Mouse (Mus musculus): Measurements from ENCODE around the gene Agap2. TPM values are rescaled to one million over a fixed set of nuclear protein-coding genes. Genes with fewer than 3 reads are reported as not detected.

The Agap2 gene
- polyA plus RNA-seq, 1 experiment from 2014 or later = 6.7 TPM

- Histone ChIP-seq H3K27me3 (ENCODE audit: control insufficient read depth, insufficient read depth, low read length) (peaks cover 60% of the 10 kb centered on the region), H3K27ac (no peak overlapping the region), H3K36me3 (replicated peaks; ENCODE audit: control insufficient read depth, insufficient read depth) (peaks cover 69% of the 10 kb centered on the region), H3K4me3 (replicated peaks; ENCODE audit: low read length) (peak overlapping the region; percentile 10), H3K9ac (no peak overlapping the region; the same call in 1 of the 2 replicates), H3K9me3 (ENCODE audit: control insufficient read depth, low read length) (no peaks in the 10 kb centered on the region), H3K4me1 (replicated peaks; ENCODE audit: control insufficient read depth, insufficient read depth, low read length) (peaks cover 3% of the 10 kb centered on the region; the same call in 1 of the 2 replicates), H3K4me2 (replicated peaks) (peak overlapping the region; percentile 38)
- peak; percentile 14; the same call in 1 of the 2 replicates for ATAC-seq (ENCODE audit: low FRiP score)
- no peak for DNase-seq (ENCODE audit: low spot score)
- 12% methylated on average over 49 of the region's 51 CpGs for WGBS
Measured at GRCm38 (mm10) chr10:127091507-127092396, 16.7 kb downstream of the Agap2 start.

GRCm38 (mm10) chr10:127092742-127093141 lies 17.7 kb downstream of the Agap2 start:
- H3K9me3 ChIP-seq (ENCODE audit: control insufficient read depth, low read length) = no peaks in the 10 kb centered on the region
- peaks cover 3% of the 10 kb centered on the region; the same call in 1 of the 2 replicates for H3K4me1 ChIP-seq (replicated peaks; ENCODE audit: control insufficient read depth, insufficient read depth, low read length)
- DNase-seq (ENCODE audit: low spot score) (no peak), ATAC-seq (ENCODE audit: low FRiP score) (no peak)
- no peak overlapping the region for H3K9ac ChIP-seq
- no peak overlapping the region for H3K27ac ChIP-seq
- H3K36me3 ChIP-seq (replicated peaks; ENCODE audit: control insufficient read depth, insufficient read depth) = peaks cover 69% of the 10 kb centered on the region
- peaks cover 50% of the 10 kb centered on the region for H3K27me3 ChIP-seq (ENCODE audit: control insufficient read depth, insufficient read depth, low read length)
- H3K4me3 ChIP-seq (replicated peaks; ENCODE audit: low read length) = no peak overlapping the region
- 39% methylated on average over 4 of the region's 4 CpGs for WGBS
- no peak overlapping the region for H3K4me2 ChIP-seq (replicated peaks)

GRCm38 (mm10) chr10:127094382-127094802 lies 19.3 kb downstream of the Agap2 start:
- no peak for DNase-seq (ENCODE audit: low spot score)
- ATAC-seq (ENCODE audit: low FRiP score) = no peak
- Histone ChIP-seq H3K9ac (no peak overlapping the region), H3K27me3 (ENCODE audit: control insufficient read depth, insufficient read depth, low read length) (peaks cover 33% of the 10 kb centered on the region), H3K4me3 (replicated peaks; ENCODE audit: low read length) (no peak overlapping the region), H3K36me3 (replicated peaks; ENCODE audit: control insufficient read depth, insufficient read depth) (peaks cover 70% of the 10 kb centered on the region), H3K4me2 (replicated peaks) (no peak overlapping the region), H3K27ac (peak overlapping the region; percentile 63), H3K9me3 (ENCODE audit: control insufficient read depth, low read length) (no peaks in the 10 kb centered on the region), H3K4me1 (replicated peaks; ENCODE audit: control insufficient read depth, insufficient read depth, low read length) (peaks cover 3% of the 10 kb centered on the region; the same call in 1 of the 2 replicates)
- 37% methylated on average over 7 of the region's 7 CpGs for WGBS

- 74% methylated on average over 20 of the region's 20 CpGs for whole genome bisulfite sequencing
- H3K4me3 ChIP-seq (replicated peaks; ENCODE audit: low read length) = no peak overlapping the region
- ATAC-seq (ENCODE audit: low FRiP score) (no peak), DNase-seq (ENCODE audit: low spot score) (no peak)
- H3K9ac ChIP-seq = no peak overlapping the region
- no peak overlapping the region for H3K4me2 ChIP-seq (replicated peaks)
- H3K27me3 ChIP-seq (ENCODE audit: control insufficient read depth, insufficient read depth, low read length) = no peaks in the 10 kb centered on the region
- H3K27ac ChIP-seq = no peak overlapping the region
- H3K4me1 ChIP-seq (replicated peaks; ENCODE audit: control insufficient read depth, insufficient read depth, low read length) = no peaks in the 10 kb centered on the region
- no peaks in the 10 kb centered on the region for H3K9me3 ChIP-seq (ENCODE audit: control insufficient read depth, low read length)
- H3K36me3 ChIP-seq (replicated peaks; ENCODE audit: control insufficient read depth, insufficient read depth) = peaks cover 69% of the 10 kb centered on the region
Measured at GRCm38 (mm10) chr10:127098514-127098913, 23.4 kb downstream of the Agap2 start.

- H3K4me2 ChIP-seq (replicated peaks) = no peak overlapping the region
Measured at GRCm38 (mm10) chr10:127099191-127099590, 24.1 kb downstream of the Agap2 start.

GRCm38 (mm10) chr10:127099868-127100267 lies 24.8 kb downstream of the Agap2 start:
- Histone ChIP-seq H3K4me3 (replicated peaks; ENCODE audit: low read length) (no peak overlapping the region), H3K27ac (no peak overlapping the region), H3K27me3 (ENCODE audit: control insufficient read depth, insufficient read depth, low read length) (no peaks in the 10 kb centered on the region), H3K9me3 (ENCODE audit: control insufficient read depth, low read length) (no peaks in the 10 kb centered on the region), H3K4me2 (replicated peaks) (no peak overlapping the region), H3K4me1 (replicated peaks; ENCODE audit: control insufficient read depth, insufficient read depth, low read length) (no peaks in the 10 kb centered on the region), H3K9ac (no peak overlapping the region), H3K36me3 (replicated peaks; ENCODE audit: control insufficient read depth, insufficient read depth) (peaks cover 76% of the 10 kb centered on the region)
- WGBS = 93% methylated on average over 15 of the region's 15 CpGs
- DNase-seq (ENCODE audit: low spot score) (no peak), ATAC-seq (ENCODE audit: low FRiP score) (no peak)

More at GRCm38 (mm10) chr10:127099191-127099590, 24.1 kb downstream of the Agap2 start:
- Histone ChIP-seq H3K9ac (no peak overlapping the region), H3K9me3 (ENCODE audit: control insufficient read depth, low read length) (no peaks in the 10 kb centered on the region), H3K36me3 (replicated peaks; ENCODE audit: control insufficient read depth, insufficient read depth) (peaks cover 72% of the 10 kb centered on the region), H3K27ac (no peak overlapping the region), H3K4me1 (replicated peaks; ENCODE audit: control insufficient read depth, insufficient read depth, low read length) (no peaks in the 10 kb centered on the region), H3K27me3 (ENCODE audit: control insufficient read depth, insufficient read depth, low read length) (no peaks in the 10 kb centered on the region), H3K4me3 (replicated peaks; ENCODE audit: low read length) (no peak overlapping the region)
- no peak for ATAC-seq (ENCODE audit: low FRiP score)
- WGBS = 90% methylated on average over 10 of the region's 10 CpGs
- DNase-seq (ENCODE audit: low spot score) = no peak

- Histone ChIP-seq H3K4me2 (replicated peaks) (no peak overlapping the region), H3K27ac (no peak overlapping the region), H3K4me1 (replicated peaks; ENCODE audit: control insufficient read depth, insufficient read depth, low read length) (no peaks in the 10 kb centered on the region), H3K4me3 (replicated peaks; ENCODE audit: low read length) (no peak overlapping the region), H3K36me3 (replicated peaks; ENCODE audit: control insufficient read depth, insufficient read depth) (peaks cover 73% of the 10 kb centered on the region), H3K9me3 (ENCODE audit: control insufficient read depth, low read length) (no peaks in the 10 kb centered on the region), H3K27me3 (ENCODE audit: control insufficient read depth, insufficient read depth, low read length) (no peaks in the 10 kb centered on the region), H3K9ac (no peak overlapping the region)
- DNase-seq (ENCODE audit: low spot score) (no peak), ATAC-seq (ENCODE audit: low FRiP score) (no peak)
- 92% methylated on average over 8 of the region's 8 CpGs for WGBS
Measured at GRCm38 (mm10) chr10:127100414-127100813, 25.3 kb downstream of the Agap2 start.

- Histone ChIP-seq H3K9ac (no peak overlapping the region), H3K4me1 (replicated peaks; ENCODE audit: control insufficient read depth, insufficient read depth, low read length) (no peaks in the 10 kb centered on the region), H3K27ac (no peak overlapping the region), H3K4me3 (replicated peaks; ENCODE audit: low read length) (no peak overlapping the region), H3K36me3 (replicated peaks; ENCODE audit: control insufficient read depth, insufficient read depth) (peaks cover 70% of the 10 kb centered on the region), H3K9me3 (ENCODE audit: control insufficient read depth, low read length) (no peaks in the 10 kb centered on the region), H3K27me3 (ENCODE audit: control insufficient read depth, insufficient read depth, low read length) (no peaks in the 10 kb centered on the region), H3K4me2 (replicated peaks) (no peak overlapping the region)
- DNase-seq (ENCODE audit: low spot score) = no peak
- 88% methylated on average over 6 of the region's 6 CpGs for WGBS
- ATAC-seq (ENCODE audit: low FRiP score) = no peak
Measured at GRCm38 (mm10) chr10:127101151-127101550, 26.1 kb downstream of the Agap2 start.

- WGBS = 87% methylated on average over 7 of the region's 7 CpGs
Measured at GRCm38 (mm10) chr10:127103631-127104030, 28.5 kb downstream of the Agap2 start.

More at GRCm38 (mm10) chr10:127103631-127104030, 28.5 kb downstream of the Agap2 start:
- Histone ChIP-seq H3K4me3 (replicated peaks; ENCODE audit: low read length) (no peak overlapping the region), H3K4me2 (replicated peaks) (no peak overlapping the region), H3K27ac (no peak overlapping the region), H3K9ac (no peak overlapping the region), H3K27me3 (ENCODE audit: control insufficient read depth, insufficient read depth, low read length) (no peaks in the 10 kb centered on the region), H3K9me3 (ENCODE audit: control insufficient read depth, low read length) (no peaks in the 10 kb centered on the region), H3K36me3 (replicated peaks; ENCODE audit: control insufficient read depth, insufficient read depth) (peaks cover 69% of the 10 kb centered on the region), H3K4me1 (replicated peaks; ENCODE audit: control insufficient read depth, insufficient read depth, low read length) (no peaks in the 10 kb centered on the region)
- DNase-seq (ENCODE audit: low spot score) = no peak
- ATAC-seq (ENCODE audit: low FRiP score) = no peak
